Mouse (Mus musculus) G1E (cell line): ENCODE results near the gene Tpra1. TPM values are rescaled to one million over a fixed set of nuclear protein-coding genes. Genes with fewer than 3 reads are reported as not detected.

Experiments used
- ATAC-seq: 2 replicates; pipeline ENCODE4 v1.8.0; 2016; ENCODE audit warnings: mild to moderate bottlenecking; ENCODE audit not compliant: insufficient number of reproducible peaks, poor library complexity, low FRiP score, severe bottlenecking; ENCODE audit errors: extremely low read depth
- DNase-seq: peaks from one replicate; pipeline ENCODE4 v3.0.0; 2012; ENCODE audit warnings: low spot score
- H3K27me3 ChIP-seq: 2 replicates; pipeline ENCODE4 v1.6.1; 2012; ENCODE audit warnings: mild to moderate bottlenecking, low read length, inconsistent platforms; ENCODE audit not compliant: insufficient read depth
- H3K36me3 ChIP-seq: replicated peaks from 2 replicates; pipeline ENCODE3; 2012; ENCODE audit warnings: mild to moderate bottlenecking, inconsistent platforms
- H3K4me1 ChIP-seq: 2 replicates; pipeline ENCODE4 v1.6.1; 2012; ENCODE audit warnings: low read depth, low read length, inconsistent platforms, mixed read lengths; ENCODE audit not compliant: insufficient read depth
- H3K4me3 ChIP-seq: 2 replicates; pipeline ENCODE4 v1.5.1; 2012; ENCODE audit warnings: low read depth, mild to moderate bottlenecking, inconsistent platforms, low read length, moderate library complexity, mixed read lengths
- H3K9me3 ChIP-seq: replicated peaks from 2 replicates; pipeline ENCODE4 v1.6.1; 2012; ENCODE audit warnings: inconsistent platforms
- CTCF ChIP-seq: IDR thresholded peaks from 2 replicates; pipeline ENCODE4 v1.5.1; 2012; ENCODE audit warnings: low read depth, low read length, inconsistent platforms, mixed read lengths
- GATA1 ChIP-seq: IDR thresholded peaks from 2 replicates; pipeline ENCODE4 v1.6.1; 2012; ENCODE audit warnings: borderline replicate concordance, low read length, inconsistent platforms, mixed read lengths
- GATA2 ChIP-seq: IDR thresholded peaks from 2 replicates; pipeline ENCODE4 v1.6.1; 2012; ENCODE audit warnings: low read depth, low read length, inconsistent platforms, borderline replicate concordance
- POLR2AphosphoS5 ChIP-seq: IDR thresholded peaks from 2 replicates; pipeline ENCODE4 v1.6.1; 2012; ENCODE audit warnings: low read depth, low read length, inconsistent platforms; ENCODE audit not compliant: insufficient replicate concordance
- TAL1 ChIP-seq: conservative IDR thresholded peaks from 2 replicates; pipeline ENCODE4 v1.6.1; 2012; ENCODE audit warnings: low read depth, low read length, inconsistent platforms, mixed read lengths
- polyA plus RNA-seq: library from polyadenylated mRNA; stranded (reverse); fragments of >175 nt; gene quantifications from 2 replicates; pipeline ENCODE4 v1.2.3, GENCODE M21; 2012
- total RNA-seq, 2 experiments: library from RNA; stranded (forward) in 1 of 2; stranded (reverse) in 1 of 2; fragments of 200-1000 nt in 1 of 2; fragments of >200 nt in 1 of 2; fragmentation: Nextera tagmentation in 1 of 2; gene quantifications; 2 replicates each; pipeline ENCODE4 v1.2.3; 2014 to 2017

Tpra1 gene
- total and polyA plus RNA-seq, 3 experiments = 25.9 to 70.6 (median 30.5) TPM

DNA sequence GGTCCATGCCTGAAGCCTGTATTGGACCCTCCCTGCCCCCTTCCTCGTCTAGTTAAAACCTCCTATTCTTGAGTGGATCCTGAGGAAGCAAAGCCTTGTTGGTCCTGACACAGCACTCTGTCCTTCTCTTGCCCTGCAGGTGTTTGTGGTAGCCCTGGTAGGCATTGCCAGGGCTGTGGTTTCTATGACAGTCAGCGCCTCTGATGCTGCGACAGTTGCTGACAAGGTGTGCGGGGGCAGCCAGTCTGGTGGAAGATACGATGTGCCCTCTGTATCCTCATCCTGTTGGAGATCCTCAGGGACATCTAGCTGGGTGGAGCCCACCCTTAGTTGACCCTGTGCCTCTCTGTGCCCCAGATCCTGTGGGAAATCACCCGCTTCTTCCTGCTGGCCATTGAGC, 7.1 kb downstream of the Tpra1 start:
- ATAC-seq (no peak), DNase-seq (no peak)
- Histone ChIP-seq H3K4me3 (no peak overlapping the region), H3K9me3 (no peaks in the 10 kb centered on the region), H3K4me1 (peaks cover 66% of the 10 kb centered on the region), H3K27me3 (no peaks in the 10 kb centered on the region), H3K36me3 (peaks cover 93% of the 10 kb centered on the region)
- no peak for TF ChIP-seq CTCF
- TF ChIP-seq GATA1 = no peak
- no peak for TF ChIP-seq GATA2
- no peak for TF ChIP-seq TAL1
- TF ChIP-seq POLR2AphosphoS5 = no peak

DNA sequence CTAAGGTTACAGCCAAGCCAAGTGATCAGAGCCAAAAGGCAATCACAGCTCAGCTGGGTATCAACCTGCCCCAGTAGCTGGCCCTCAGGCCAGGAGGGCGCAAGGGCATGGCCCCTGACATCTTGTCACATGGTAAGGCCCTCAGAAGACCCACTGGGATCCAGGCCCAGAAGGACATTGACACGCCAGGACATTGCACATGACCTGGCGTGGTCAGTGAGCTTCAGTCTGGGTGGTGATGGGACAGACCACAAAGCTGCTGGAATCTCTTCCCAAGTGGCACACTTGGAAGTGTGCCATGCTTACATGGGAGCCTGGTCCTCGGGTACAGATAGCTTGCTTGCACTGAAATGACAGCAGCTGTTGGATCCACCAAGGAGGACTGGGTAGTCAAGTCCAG, 11.0 kb downstream of the Tpra1 start:
- Histone ChIP-seq H3K36me3 (peaks cover 54% of the 10 kb centered on the region), H3K4me1 (peaks cover 52% of the 10 kb centered on the region), H3K4me3 (no peak overlapping the region), H3K9me3 (no peaks in the 10 kb centered on the region), H3K27me3 (no peaks in the 10 kb centered on the region)
- ATAC-seq (no peak), DNase-seq (no peak)
- TF ChIP-seq GATA1 (no peak), GATA2 (no peak), CTCF (no peak), TAL1 (no peak), POLR2AphosphoS5 (no peak)

DNA sequence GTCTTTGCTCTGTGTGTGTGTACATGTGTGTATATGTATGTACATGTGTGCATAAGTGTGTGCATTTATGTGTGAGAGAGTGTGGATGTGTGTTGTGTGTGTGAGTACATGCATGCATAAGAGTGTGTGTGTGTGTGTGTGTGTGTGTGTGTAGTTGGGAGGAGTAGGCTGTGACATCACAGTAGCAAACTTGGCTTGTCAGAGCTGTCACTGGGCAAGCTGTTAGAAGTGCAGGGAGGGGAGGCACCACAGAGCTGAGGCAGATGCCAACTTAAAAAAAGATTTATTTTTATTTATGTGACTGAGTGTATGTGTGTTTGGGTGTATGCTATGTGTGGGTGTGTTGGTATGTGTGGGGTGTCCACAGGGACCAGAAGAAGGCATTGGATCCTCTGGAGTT, 11.4 kb downstream of the Tpra1 start:
- ATAC-seq (no peak), DNase-seq (no peak)
- H3K9me3 ChIP-seq = no peaks in the 10 kb centered on the region
- TF ChIP-seq GATA1 = no peak
- TF ChIP-seq GATA2 = no peak
- no peak for TF ChIP-seq TAL1
- no peak for TF ChIP-seq POLR2AphosphoS5
- no peak for TF ChIP-seq CTCF
- H3K27me3 ChIP-seq = no peaks in the 10 kb centered on the region
- no peak overlapping the region for H3K4me3 ChIP-seq
- peaks cover 51% of the 10 kb centered on the region for H3K4me1 ChIP-seq
- peaks cover 50% of the 10 kb centered on the region for H3K36me3 ChIP-seq

DNA sequence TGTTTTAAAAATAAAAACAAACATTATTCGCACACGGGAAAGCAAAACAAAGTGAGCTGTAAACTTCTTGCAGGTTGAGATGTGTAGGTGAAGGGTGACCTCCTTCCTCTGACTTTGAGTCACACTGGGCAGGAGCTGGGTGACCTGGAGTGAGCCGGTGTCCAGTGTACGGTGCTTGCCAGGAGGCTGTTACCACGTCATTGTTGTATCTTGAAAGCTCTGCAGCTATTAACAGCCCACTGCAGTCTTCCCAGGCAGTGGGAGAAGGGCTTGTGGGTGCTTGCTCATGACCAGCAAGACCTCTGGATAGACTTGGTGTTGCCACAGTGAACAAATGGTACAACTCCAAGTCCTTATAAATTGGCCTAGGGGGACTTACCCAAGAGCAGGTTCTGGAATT, 12.7 kb downstream of the Tpra1 start:
- H3K9me3 ChIP-seq = no peaks in the 10 kb centered on the region
- no peak for TF ChIP-seq TAL1
- no peak for TF ChIP-seq CTCF
- no peak for DNase-seq
- peaks cover 46% of the 10 kb centered on the region for H3K4me1 ChIP-seq
- H3K4me3 ChIP-seq = no peak overlapping the region; the same call in 1 of the 2 replicates
- no peak for ATAC-seq
- peaks cover 2% of the 10 kb centered on the region for H3K27me3 ChIP-seq
- H3K36me3 ChIP-seq = peaks cover 37% of the 10 kb centered on the region

DNA sequence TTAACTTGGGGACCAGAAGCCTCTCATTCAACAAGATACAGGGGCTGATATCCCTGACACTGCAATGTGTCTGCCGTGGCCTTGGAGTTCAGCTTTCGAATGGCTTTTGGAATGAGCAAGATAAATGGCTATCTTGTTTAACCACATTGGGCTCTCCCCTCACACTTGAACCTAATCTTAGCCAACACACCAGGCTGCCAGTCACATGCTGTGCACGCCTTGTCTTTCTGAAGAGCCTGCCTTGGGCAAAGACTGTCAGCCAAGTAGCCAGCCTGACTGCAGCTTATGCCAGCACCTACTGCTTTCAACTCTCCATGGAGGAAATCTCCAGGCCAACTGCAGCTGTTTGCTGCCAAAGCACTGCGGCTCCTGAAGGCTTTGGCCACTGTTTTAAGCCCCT, 13.5 kb downstream of the Tpra1 start:
- peak; percentile 84 for ATAC-seq
- peaks cover 53% of the 10 kb centered on the region for H3K4me1 ChIP-seq

DNA sequence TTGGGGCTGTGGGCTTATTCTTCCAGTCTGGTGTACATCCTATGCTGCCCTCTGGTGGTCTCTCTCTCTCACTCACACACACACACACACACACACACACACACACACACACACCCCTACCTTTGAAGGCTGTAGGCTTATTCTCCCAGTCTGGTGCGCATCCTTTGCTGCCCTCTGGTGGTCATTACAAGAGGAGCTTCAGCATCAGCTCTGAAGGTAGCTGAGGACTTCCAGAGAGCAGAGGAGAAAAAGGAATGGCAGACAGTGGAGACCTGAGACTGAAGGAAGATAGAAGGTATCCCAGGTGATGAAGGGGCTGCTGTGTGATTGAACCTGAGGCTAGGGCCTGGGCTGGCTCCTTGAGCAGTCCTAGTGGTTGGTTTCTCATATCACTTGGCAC, 14.1 kb downstream of the Tpra1 start:
- Histone ChIP-seq H3K9me3 (no peaks in the 10 kb centered on the region), H3K4me1 (peaks cover 51% of the 10 kb centered on the region), H3K27me3 (peaks cover 7% of the 10 kb centered on the region), H3K4me3 (no peak overlapping the region; the same call in 1 of the 2 replicates), H3K36me3 (peaks cover 23% of the 10 kb centered on the region)
- DNase-seq (peak; percentile 79), ATAC-seq (no peak)
- no peak for TF ChIP-seq GATA1
- peak; percentile 60; the same call in 1 of the 2 replicates for TF ChIP-seq CTCF

More for the DNA sequence above, 13.5 kb downstream of the Tpra1 start:
- Histone ChIP-seq H3K4me3 (peak overlapping the region; percentile 37; the same call in 1 of the 2 replicates), H3K27me3 (peaks cover 2% of the 10 kb centered on the region), H3K9me3 (no peaks in the 10 kb centered on the region), H3K36me3 (peaks cover 30% of the 10 kb centered on the region)
- peak; percentile 83 for DNase-seq
- peak; percentile 98 for TF ChIP-seq TAL1
- no peak for TF ChIP-seq GATA1
- TF ChIP-seq GATA2 = no peak
- TF ChIP-seq CTCF = no peak
- no peak for TF ChIP-seq POLR2AphosphoS5

DNA sequence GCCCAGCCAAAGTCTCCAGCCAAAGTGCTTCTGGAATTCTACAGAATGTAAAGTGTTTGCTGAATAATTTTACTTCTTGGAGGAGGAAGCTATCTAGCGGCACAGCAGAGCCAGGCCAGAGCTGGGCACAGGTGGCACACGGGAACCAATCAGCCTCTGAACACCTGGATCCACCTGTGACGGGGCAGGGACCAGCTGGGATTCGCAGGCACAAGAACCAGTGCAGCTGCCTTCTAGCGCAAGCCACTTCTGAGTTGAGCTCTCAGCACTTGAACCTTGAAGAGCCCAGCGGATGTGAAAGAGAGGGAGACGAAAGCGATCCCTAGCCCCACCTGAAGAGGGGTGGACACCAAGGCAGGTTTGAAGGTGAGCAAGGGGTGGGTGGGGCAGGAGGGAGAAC, 16.8 kb downstream of the Tpra1 start:
- no peaks in the 10 kb centered on the region for H3K36me3 ChIP-seq
- ATAC-seq (no peak), DNase-seq (no peak)
- no peak overlapping the region for H3K4me3 ChIP-seq
- H3K9me3 ChIP-seq = no peaks in the 10 kb centered on the region
- H3K27me3 ChIP-seq = peaks cover 13% of the 10 kb centered on the region
- no peak for TF ChIP-seq GATA2
- no peak for TF ChIP-seq CTCF
- TF ChIP-seq POLR2AphosphoS5 = no peak
- no peak for TF ChIP-seq GATA1
- TF ChIP-seq TAL1 = no peak
- H3K4me1 ChIP-seq = peaks cover 35% of the 10 kb centered on the region
